Mouse (Mus musculus) liver, embryonic 14.5 days (tissue): ENCODE measurements around the gene Trabd2b. TPM values are rescaled to one million over a fixed set of nuclear protein-coding genes. Genes with fewer than 3 reads are reported as not detected.

Experiments
- ATAC-seq: fragments of 200-750 bp; cut with Nextera tagmentation; 2 replicates; pipeline ENCODE4 v1.8.0; 2017; ENCODE audit warnings: moderate number of reproducible peaks, mild to moderate bottlenecking, moderate library complexity; ENCODE audit not compliant: insufficient read depth
- DNase-seq, 3 experiments: peaks; one replicate each; pipeline ENCODE4 v3.0.0-alpha.2; 2012 to 2013; ENCODE audit warnings: low read depth in 3 of 3, low spot score in 3 of 3
- H3K27ac ChIP-seq: fragments of 300-500 bp; sonication (generic); 2 replicates; pipeline ENCODE4 v1.5.1; 2014; ENCODE audit warnings: moderate library complexity, mild to moderate bottlenecking, control low read depth, inconsistent platforms
- H3K27me3 ChIP-seq: fragments of 300-500 bp; sonication (generic); 2 replicates; pipeline ENCODE4 v1.6.1; 2014; ENCODE audit warnings: mild to moderate bottlenecking, low read length, moderate library complexity; ENCODE audit not compliant: control insufficient read depth, insufficient read depth
- H3K36me3 ChIP-seq: fragments of 300-500 bp; sonication (generic); replicated peaks from 2 replicates; pipeline ENCODE4 v1.6.1; 2014; ENCODE audit warnings: low read depth; ENCODE audit not compliant: control insufficient read depth, insufficient read depth
- H3K4me1 ChIP-seq, 2 experiments: fragments of 200-500 bp in 1 of 2; fragments of 300-500 bp in 1 of 2; sonication (generic) in 1 of 2; replicated peaks; 2 replicates each; pipeline ENCODE4 v1.6.1; 2012 to 2014; ENCODE audit warnings: antibody characterized with exemption in 1 of 2, inconsistent platforms in 1 of 2, low read length in 1 of 2; ENCODE audit not compliant: control insufficient read depth in 2 of 2, insufficient read depth in 2 of 2
- H3K4me2 ChIP-seq: fragments of 300-500 bp; sonication (generic); 2 replicates; pipeline ENCODE4 v1.6.1; 2014; ENCODE audit warnings: low read depth, mild to moderate bottlenecking, control low read depth, moderate library complexity
- H3K4me3 ChIP-seq, 2 experiments: fragments of 200-500 bp in 1 of 2; fragments of 300-500 bp in 1 of 2; sonication (generic) in 1 of 2; 2 replicates each; pipeline ENCODE4 v1.5.1; 2012 to 2014; ENCODE audit warnings: low read depth in 2 of 2, low read length in 2 of 2, mild to moderate bottlenecking in 2 of 2, control low read depth in 1 of 2, inconsistent platforms in 1 of 2, moderate library complexity in 1 of 2; ENCODE audit not compliant: insufficient read depth in 1 of 2
- H3K9ac ChIP-seq: fragments of 300-500 bp; sonication (generic); replicated peaks from 2 replicates; pipeline ENCODE4 v1.6.1; 2014; ENCODE audit warnings: mild to moderate bottlenecking, control low read depth, moderate library complexity
- H3K9me3 ChIP-seq: fragments of 300-500 bp; sonication (generic); 2 replicates; pipeline ENCODE4 v1.6.1; 2016; ENCODE audit warnings: low read length, mixed read lengths; ENCODE audit not compliant: control insufficient read depth
- CTCF ChIP-seq: IDR thresholded peaks from 2 replicates; pipeline ENCODE4 v1.5.1; 2016; ENCODE audit warnings: antibody characterized with exemption, low read depth, control low read depth
- EP300 ChIP-seq: IDR thresholded peaks from 2 replicates; pipeline ENCODE4 v1.6.1; 2016; ENCODE audit warnings: antibody characterized with exemption, low read depth
- WGBS: fragments of 180-500 bp; shearing (Covaris S2); extraction: QIAGEN DNeasy Blood & Tissue Kit; methylation state at CpG from one replicate; pipeline ENCODE4 v1.1.7; 2014; ENCODE audit not compliant: insufficient replicate concordance; 5-methylcytosine and 5-hydroxymethylcytosine counted together
- polyA plus RNA-seq, 2 experiments: library from polyadenylated mRNA; depleted of rRNA in 1 of 2; stranded (reverse) in 1 of 2; unstranded in 1 of 2; fragments of >200 nt; fragmentation: Nextera tagmentation in 1 of 2; extraction: Ambion mirVana in 1 of 2; gene quantifications; 2 replicates each; pipeline versions ENCODE4 v1.2.1 to v1.2.3; 2012 to 2014

Gene Trabd2b
- polyA plus RNA-seq, 2 experiments, result 0.04 to 0.09 TPM

GRCm38 (mm10) chr4:114622929-114623328, 216.4 kb downstream of the Trabd2b start:
- DNase-seq (no peak), ATAC-seq (no peak)
- no peak overlapping the region for H3K27ac ChIP-seq
- WGBS, result 47% methylated on average over 5 of the region's 5 CpGs
- H3K36me3 ChIP-seq, result no peaks in the 10 kb centered on the region
- H3K9me3 ChIP-seq, result no peaks in the 10 kb centered on the region
- no peak overlapping the region for H3K9ac ChIP-seq
- no peaks in the 10 kb centered on the region for H3K4me1 ChIP-seq
- H3K4me3 ChIP-seq, result no peak overlapping the region
- no peak overlapping the region for H3K4me2 ChIP-seq
- no peaks in the 10 kb centered on the region for H3K27me3 ChIP-seq
- TF ChIP-seq CTCF (no peak), EP300 (no peak)

GRCm38 (mm10) chr4:114624114-114624910, 217.8 kb downstream of the Trabd2b start:
- no peak for DNase-seq
- ATAC-seq, result no peak
- Histone ChIP-seq H3K27me3 (no peaks in the 10 kb centered on the region), H3K36me3 (no peaks in the 10 kb centered on the region), H3K9ac (no peak overlapping the region), H3K4me1 (no peaks in the 10 kb centered on the region), H3K9me3 (no peaks in the 10 kb centered on the region), H3K4me3 (no peak overlapping the region), H3K27ac (no peak overlapping the region), H3K4me2 (no peak overlapping the region)
- no peak for TF ChIP-seq EP300
- no peak for TF ChIP-seq CTCF
- WGBS, result 18% methylated on average over 3 of the region's 3 CpGs

- Histone ChIP-seq H3K9ac (no peak overlapping the region), H3K9me3 (no peaks in the 10 kb centered on the region), H3K27me3 (no peaks in the 10 kb centered on the region), H3K4me3 (no peak overlapping the region), H3K4me1 (no peaks in the 10 kb centered on the region), H3K27ac (no peak overlapping the region), H3K36me3 (no peaks in the 10 kb centered on the region), H3K4me2 (no peak overlapping the region)
- TF ChIP-seq EP300, result no peak
- TF ChIP-seq CTCF, result no peak
- WGBS, result 13% methylated on average over 4 of the region's 4 CpGs
- DNase-seq (no peak), ATAC-seq (no peak)
Measured at GRCm38 (mm10) chr4:114625357-114625756, 218.8 kb downstream of the Trabd2b start.

- 63% methylated on average over 3 of the region's 3 CpGs for WGBS
- DNase-seq (no peak), ATAC-seq (no peak)
- Histone ChIP-seq H3K4me1 (no peaks in the 10 kb centered on the region), H3K27ac (no peak overlapping the region), H3K36me3 (no peaks in the 10 kb centered on the region), H3K4me3 (no peak overlapping the region), H3K4me2 (no peak overlapping the region), H3K9ac (no peak overlapping the region), H3K27me3 (no peaks in the 10 kb centered on the region), H3K9me3 (no peaks in the 10 kb centered on the region)
- TF ChIP-seq EP300, result no peak
- no peak for TF ChIP-seq CTCF
Measured at GRCm38 (mm10) chr4:114625920-114626319, 219.4 kb downstream of the Trabd2b start.

GRCm38 (mm10) chr4:114627674-114628293, 221.3 kb downstream of the Trabd2b start:
- 56% methylated on average over 7 of the region's 7 CpGs for WGBS
- TF ChIP-seq CTCF (no peak), EP300 (no peak)
- no peak for DNase-seq
- Histone ChIP-seq H3K4me1 (no peaks in the 10 kb centered on the region), H3K4me3 (no peak overlapping the region), H3K4me2 (no peak overlapping the region), H3K9me3 (no peaks in the 10 kb centered on the region), H3K27ac (no peak overlapping the region), H3K27me3 (no peaks in the 10 kb centered on the region), H3K9ac (no peak overlapping the region), H3K36me3 (no peaks in the 10 kb centered on the region)
- no peak for ATAC-seq
